Mouse (Mus musculus) kidney, adult 2 months (tissue): ENCODE results near the gene Deaf1. TPM values are rescaled to one million over a fixed set of nuclear protein-coding genes. Genes with fewer than 3 reads are reported as not detected.

Experiments used
- DNase-seq: peaks from one replicate; pipeline ENCODE4 v3.0.0; 2021
- H3K27ac ChIP-seq: fragments of 200-500 bp; 2 replicates; pipeline ENCODE4 v1.5.1; 2012; ENCODE audit warnings: low read depth, low read length, control low read depth, inconsistent platforms; ENCODE audit not compliant: insufficient read depth
- H3K27me3 ChIP-seq: fragments of 200-500 bp; replicated peaks from 2 replicates; pipeline ENCODE4 v1.6.1; 2012; ENCODE audit warnings: mild to moderate bottlenecking, moderate library complexity, low read length, inconsistent platforms; ENCODE audit not compliant: control insufficient read depth, insufficient read depth
- H3K36me3 ChIP-seq: fragments of 200-500 bp; 2 replicates; pipeline ENCODE4 v1.6.1; 2012; ENCODE audit warnings: mild to moderate bottlenecking, moderate library complexity, low read length, inconsistent platforms; ENCODE audit not compliant: control insufficient read depth, insufficient read depth
- H3K4me1 ChIP-seq: fragments of 200-500 bp; 2 replicates; pipeline ENCODE4 v1.6.1; 2011; ENCODE audit warnings: low read length; ENCODE audit not compliant: control insufficient read depth, insufficient read depth
- H3K4me3 ChIP-seq: fragments of 200-500 bp; 2 replicates; pipeline ENCODE4 v1.5.1; 2011; ENCODE audit warnings: mild to moderate bottlenecking, low read depth, low read length, control low read depth; ENCODE audit not compliant: insufficient read depth
- CTCF ChIP-seq: fragments of 200-500 bp; conservative IDR thresholded peaks from 2 replicates; pipeline ENCODE4 v1.5.1; 2011; ENCODE audit warnings: low read depth, mild to moderate bottlenecking, control low read depth, low read length, moderate library complexity, mixed read lengths; ENCODE audit not compliant: insufficient read depth, insufficient read length
- POLR2A ChIP-seq: fragments of 200-500 bp; IDR thresholded peaks from one replicate; pipeline ENCODE4 v1.6.1; 2011; ENCODE audit warnings: low read depth, low read length, control low read depth
- WGBS: fragments of 180-500 bp; shearing (Covaris S2); methylation state at CpG from one replicate; pipeline ENCODE4 v1.1.7; 2018; 5-methylcytosine and 5-hydroxymethylcytosine counted together
- polyA plus RNA-seq: library from polyadenylated mRNA; depleted of rRNA; stranded (reverse); fragments of >200 nt; gene quantifications from 2 replicates; pipeline ENCODE4 v1.2.3, GENCODE M21; 2012

The Deaf1 gene
- polyA plus RNA-seq, 1 experiment: 26.8 TPM

DNA sequence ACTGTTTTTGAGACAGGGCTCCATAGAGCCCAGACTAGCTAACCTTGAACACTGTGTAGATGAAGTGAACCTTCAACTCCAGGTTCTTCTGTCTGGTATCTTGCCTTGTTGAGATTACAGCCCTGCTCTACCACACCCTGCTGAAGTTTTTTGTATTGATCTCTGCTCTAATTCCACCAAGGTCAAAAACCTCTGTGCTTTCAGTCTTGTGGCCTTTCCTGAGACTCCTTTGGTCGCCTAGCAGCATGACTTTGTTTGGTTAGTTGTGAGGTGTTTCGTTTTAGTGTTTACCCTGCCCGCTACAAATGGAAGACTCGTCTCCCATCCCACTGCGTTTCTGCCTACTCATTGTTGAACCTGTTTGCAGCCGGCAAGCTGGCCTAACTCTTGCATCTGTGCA lies 23.6 kb upstream of the Deaf1 start:
- WGBS: 63% methylated on average over 6 of the region's 6 CpGs
- no peak for TF ChIP-seq POLR2A
- no peak for TF ChIP-seq CTCF
- DNase-seq: no peak

DNA sequence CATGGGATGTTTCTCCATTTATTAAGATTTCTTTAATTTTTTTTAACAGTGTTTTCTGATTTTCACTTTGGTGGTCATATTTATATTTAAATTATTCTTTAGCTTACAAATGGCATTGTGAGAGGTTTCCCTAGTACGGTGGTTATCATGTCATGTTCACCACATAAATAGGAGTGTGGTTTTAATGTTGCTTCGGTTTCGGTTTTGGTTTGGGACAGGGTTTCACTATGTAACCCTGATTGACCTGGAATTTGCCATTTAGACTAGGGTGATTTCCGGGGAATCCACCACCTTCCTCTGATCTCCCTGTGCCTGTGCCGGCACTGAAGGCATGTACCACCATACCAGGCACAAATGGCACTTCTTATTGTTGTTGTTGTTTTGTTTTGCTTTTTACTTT lies 17.3 kb upstream of the Deaf1 start:
- H3K4me1 ChIP-seq: peaks cover 35% of the 10 kb centered on the region
- WGBS: 69% methylated on average over 5 of the region's 5 CpGs
- H3K27ac ChIP-seq: no peak overlapping the region
- no peak overlapping the region for H3K4me3 ChIP-seq
- no peaks in the 10 kb centered on the region for H3K27me3 ChIP-seq
- TF ChIP-seq POLR2A (no peak), CTCF (no peak)
- DNase-seq: no peak
- H3K36me3 ChIP-seq: peaks cover 3% of the 10 kb centered on the region

More for the DNA sequence above, 23.6 kb upstream of the Deaf1 start:
- H3K27me3 ChIP-seq: no peaks in the 10 kb centered on the region
- H3K4me3 ChIP-seq: no peak overlapping the region
- no peaks in the 10 kb centered on the region for H3K4me1 ChIP-seq
- H3K27ac ChIP-seq: no peak overlapping the region
- H3K36me3 ChIP-seq: peaks cover 3% of the 10 kb centered on the region

DNA sequence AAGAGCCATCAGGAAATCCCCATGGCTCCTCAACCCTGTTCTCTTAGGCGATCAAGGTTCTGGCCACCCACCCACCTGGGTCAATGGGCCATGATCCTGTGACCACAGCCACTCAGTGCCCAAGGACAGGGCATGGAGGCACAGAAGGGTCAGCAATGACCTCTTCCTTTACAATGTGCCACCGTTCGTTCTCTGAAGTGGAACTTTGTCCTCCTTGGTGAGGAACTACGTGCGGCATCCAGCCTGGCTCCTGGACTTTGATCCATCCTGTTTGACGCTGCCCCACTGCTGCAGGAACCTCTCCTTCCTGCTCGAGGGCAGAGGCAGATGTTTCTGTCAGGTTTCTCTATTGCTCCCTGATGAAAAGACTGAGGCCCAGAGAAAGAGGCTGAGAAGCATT lies 16.2 kb upstream of the Deaf1 start:
- no peak overlapping the region for H3K4me3 ChIP-seq
- 32% methylated on average over 7 of the region's 7 CpGs for whole genome bisulfite sequencing
- DNase-seq: peak; percentile 87
- H3K4me1 ChIP-seq: peaks cover 35% of the 10 kb centered on the region
- H3K36me3 ChIP-seq: peaks cover 3% of the 10 kb centered on the region
- no peak for TF ChIP-seq POLR2A
- no peak for TF ChIP-seq CTCF
- H3K27me3 ChIP-seq: no peaks in the 10 kb centered on the region
- peak overlapping the region; percentile 81 for H3K27ac ChIP-seq

DNA sequence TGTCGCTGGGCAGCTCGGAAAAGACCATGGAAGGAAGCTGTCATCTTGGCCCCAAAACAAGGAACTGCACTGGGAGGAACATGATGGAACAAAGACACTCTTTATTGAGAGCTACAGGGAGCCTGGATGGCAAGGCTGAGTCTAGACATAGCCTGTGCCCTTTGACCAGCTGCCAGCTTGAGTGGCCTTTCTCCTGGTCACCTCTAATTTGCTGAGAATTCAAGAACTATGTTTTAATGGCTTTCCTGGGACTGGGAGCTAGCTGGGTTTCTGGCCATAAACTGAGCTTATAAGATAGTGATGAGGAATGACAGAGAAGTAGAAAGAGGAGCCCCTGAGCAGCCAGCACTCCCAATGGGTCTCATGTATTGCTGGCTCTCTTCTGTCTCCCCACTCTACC lies 15.7 kb upstream of the Deaf1 start:
- 70% methylated on average over 2 of the region's 2 CpGs for WGBS
- H3K4me1 ChIP-seq: peaks cover 37% of the 10 kb centered on the region
- TF ChIP-seq CTCF (no peak), POLR2A (no peak)
- H3K27me3 ChIP-seq: no peaks in the 10 kb centered on the region
- H3K4me3 ChIP-seq: no peak overlapping the region
- peaks cover 3% of the 10 kb centered on the region for H3K36me3 ChIP-seq
- peak overlapping the region; percentile 81 for H3K27ac ChIP-seq
- DNase-seq: peak; percentile 67

DNA sequence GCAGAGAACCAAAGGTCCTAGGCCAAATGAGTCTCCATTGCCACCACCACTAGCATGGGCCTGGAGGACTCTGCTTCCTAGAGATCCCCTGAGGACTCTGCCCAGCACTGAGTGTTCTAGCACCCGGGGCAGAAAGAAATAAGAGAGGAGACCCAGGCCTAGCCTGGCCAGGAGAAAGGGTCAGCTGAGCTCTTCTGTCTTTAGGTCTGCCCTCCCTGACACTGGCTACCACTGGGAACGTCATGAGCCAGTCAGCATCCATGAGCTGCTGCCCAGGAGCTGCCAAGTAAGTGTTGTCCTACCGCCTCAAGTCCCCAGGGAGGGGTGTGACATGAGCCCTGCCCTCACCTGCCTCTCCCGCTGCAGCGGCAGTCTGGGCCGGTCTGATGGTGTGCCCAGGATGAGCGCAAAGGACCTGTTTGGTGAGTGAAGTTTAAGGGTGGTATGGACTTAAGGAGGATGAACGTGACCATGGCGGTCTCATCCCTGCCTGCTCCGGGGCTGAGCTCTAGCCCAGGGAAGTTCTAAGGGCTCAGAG lies 14.3 kb upstream of the Deaf1 start:
- DNase-seq: peak; percentile 34
- H3K4me1 ChIP-seq: peaks cover 48% of the 10 kb centered on the region
- no peaks in the 10 kb centered on the region; the same call in none of the 2 replicates for H3K36me3 ChIP-seq
- no peak for TF ChIP-seq POLR2A
- no peak for TF ChIP-seq CTCF
- peak overlapping the region; percentile 88 for H3K27ac ChIP-seq
- 57% methylated on average over 10 of the region's 10 CpGs for WGBS
- no peaks in the 10 kb centered on the region for H3K27me3 ChIP-seq
- H3K4me3 ChIP-seq: 0 out of 2 replicates have a peak overlapping the region, but pooled peaks have one; percentile 6

DNA sequence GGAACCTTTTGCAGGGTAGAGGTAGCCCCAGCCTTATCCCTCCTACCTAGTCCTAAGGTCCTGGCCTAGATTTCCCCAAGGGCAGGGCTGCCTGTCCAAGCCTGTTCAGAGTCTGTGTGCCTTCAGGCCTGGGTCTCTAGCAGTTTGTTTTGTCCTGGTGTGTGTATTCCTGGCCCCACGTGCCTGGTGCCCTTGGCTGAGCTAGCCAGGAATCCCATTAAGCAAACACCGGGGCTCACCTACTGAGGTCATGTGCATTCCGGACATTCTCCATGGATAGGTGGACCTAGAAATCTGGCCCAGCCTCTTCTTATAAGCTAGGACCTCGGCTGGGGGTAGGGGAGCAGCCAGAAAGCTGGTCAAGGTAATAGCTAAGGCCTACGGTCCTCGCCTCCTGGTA lies 13.0 kb upstream of the Deaf1 start:
- H3K4me1 ChIP-seq: peaks cover 51% of the 10 kb centered on the region
- H3K27ac ChIP-seq: peak overlapping the region; percentile 96
- H3K4me3 ChIP-seq: peak overlapping the region; percentile 60
- no peaks in the 10 kb centered on the region for H3K27me3 ChIP-seq
- DNase-seq: peak; percentile 94
- TF ChIP-seq POLR2A: no peak
- TF ChIP-seq CTCF: no peak
- no peaks in the 10 kb centered on the region; the same call in 1 of the 2 replicates for H3K36me3 ChIP-seq
- 36% methylated on average over 6 of the region's 6 CpGs for WGBS

DNA sequence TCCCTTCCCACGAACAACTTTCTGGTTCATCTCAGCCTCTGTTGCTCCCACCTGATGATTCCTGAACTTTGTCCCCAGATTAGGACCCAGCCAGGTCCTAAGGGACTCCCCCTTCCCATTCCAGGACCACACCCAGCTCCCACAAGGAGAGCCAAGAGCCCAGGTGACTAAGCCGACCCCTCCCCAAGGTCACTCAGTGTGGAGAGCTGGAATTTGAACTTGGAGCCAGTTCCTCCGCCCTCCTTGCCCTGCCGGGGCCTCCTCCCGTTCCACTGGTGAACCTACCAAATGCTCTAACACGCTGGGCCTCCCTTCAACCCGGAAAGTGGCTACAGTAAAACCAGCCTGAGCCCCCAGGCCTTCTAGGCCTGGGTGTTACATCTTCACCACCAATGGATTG lies 12.5 kb upstream of the Deaf1 start:
- 35% methylated on average over 7 of the region's 7 CpGs for WGBS
- peak; percentile 84 for DNase-seq
- Histone ChIP-seq H3K4me3 (peak overlapping the region; percentile 60), H3K4me1 (peaks cover 51% of the 10 kb centered on the region), H3K36me3 (no peaks in the 10 kb centered on the region), H3K27me3 (no peaks in the 10 kb centered on the region), H3K27ac (peak overlapping the region; percentile 96)
- TF ChIP-seq CTCF (no peak), POLR2A (no peak)
